Mouse (Mus musculus): ENCODE results near the gene H2al1f. TPM values are rescaled to one million over a fixed set of nuclear protein-coding genes. Genes with fewer than 3 reads are reported as not detected.
"Not testable (repeated sequence)": the region's sequence is repeated elsewhere in the genome, so short reads cannot be mapped to it uniquely, and the experiment has no call there.

The H2al1f gene
- polyA plus RNA-seq, 1 experiment from 2014 or later, result not detected

- not testable (repeated sequence) for H3K27ac ChIP-seq (replicated peaks); H3K36me3 ChIP-seq; H3K9me3 ChIP-seq; ATAC-seq (ENCODE audit: low FRiP score, low read depth); H3K9ac ChIP-seq (replicated peaks); H3K27me3 ChIP-seq; H3K4me2 ChIP-seq (replicated peaks); H3K4me3 ChIP-seq; H3K4me1 ChIP-seq
- no CpG with 5 or more reads among the region's 3 CpGs for WGBS
Observed at GRCm38 (mm10) chrX:11317956-11318355, 3.0 kb downstream of the H2al1f start, which contains the start of gene H2al1g. TSS of gene H2al1g (plus strand) at chrX:11318256.

GRCm38 (mm10) chrX:11321192-11321591 is 6.2 kb downstream of the H2al1f start, which contains the start of gene H2al1h:
TSS of gene H2al1h (plus strand) at chrX:11321492.
- not testable (repeated sequence) for H3K9me3 ChIP-seq; H3K4me3 ChIP-seq; H3K4me2 ChIP-seq (replicated peaks); H3K36me3 ChIP-seq; H3K4me1 ChIP-seq; H3K27ac ChIP-seq (replicated peaks); H3K9ac ChIP-seq (replicated peaks); H3K27me3 ChIP-seq; ATAC-seq (ENCODE audit: low FRiP score, low read depth)
- no CpG with 5 or more reads among the region's 6 CpGs for WGBS

DNA sequence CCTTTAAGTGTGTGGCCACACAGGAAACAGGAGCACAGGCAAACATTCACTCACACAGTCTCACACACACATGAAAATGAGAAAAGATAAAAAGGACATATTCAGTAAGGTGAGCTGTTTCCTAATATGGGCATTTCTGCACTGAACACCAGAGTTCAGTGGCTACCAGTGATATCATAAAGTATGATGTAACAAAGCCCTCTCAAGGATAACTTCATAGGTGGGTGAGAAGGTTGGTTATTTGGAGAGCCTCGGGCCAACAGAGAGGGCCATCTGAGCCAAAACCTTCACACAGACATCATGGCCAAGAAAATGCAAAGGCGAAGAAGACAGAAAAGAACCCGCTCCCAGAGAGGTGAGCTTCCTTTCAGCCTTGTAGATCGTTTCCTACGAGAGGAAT is 9.4 kb downstream of the H2al1f start, which contains the start of gene H2al1i:
H2al1i (plus strand) TSS at position 301 of the 400 bp plus-strand sequence.
- not testable (repeated sequence) for ATAC-seq (ENCODE audit: low FRiP score, low read depth); H3K27me3 ChIP-seq

DNA sequence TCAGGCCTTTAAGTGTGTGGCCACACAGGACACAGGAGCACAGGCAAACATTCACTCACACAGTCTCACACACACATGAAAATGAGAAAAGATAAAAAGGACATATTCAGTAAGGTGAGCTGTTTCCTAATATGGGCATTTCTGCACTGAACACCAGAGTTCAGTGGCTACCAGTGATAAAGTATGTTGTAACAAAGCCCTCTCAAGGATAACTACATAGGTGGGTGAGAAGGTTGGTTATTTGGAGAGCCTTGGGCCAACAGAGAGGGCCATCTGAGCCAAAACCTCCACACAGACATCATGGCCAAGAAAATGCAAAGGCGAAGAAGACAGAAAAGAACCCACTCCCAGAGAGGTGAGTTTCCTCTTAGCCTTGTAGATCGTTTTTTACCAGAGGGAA is 12.6 kb downstream of the H2al1f start, which contains the start of gene H2al1j:
H2al1j (plus strand) TSS at position 301 of the 400 bp plus-strand sequence.
- not testable (repeated sequence) for H3K9me3 ChIP-seq; H3K4me3 ChIP-seq; H3K27ac ChIP-seq (replicated peaks); ATAC-seq (ENCODE audit: low FRiP score, low read depth); H3K4me1 ChIP-seq; H3K36me3 ChIP-seq; H3K27me3 ChIP-seq; H3K4me2 ChIP-seq (replicated peaks); H3K9ac ChIP-seq (replicated peaks)
- WGBS, result 95% methylated on average over 2 of the region's 2 CpGs

More for the DNA sequence above, 9.4 kb downstream of the H2al1f start, which contains the start of gene H2al1i:
- not testable (repeated sequence) for H3K4me3 ChIP-seq; H3K4me2 ChIP-seq (replicated peaks); H3K9ac ChIP-seq (replicated peaks); H3K36me3 ChIP-seq; H3K9me3 ChIP-seq; H3K4me1 ChIP-seq; H3K27ac ChIP-seq (replicated peaks)
- WGBS, result 94% methylated on average over 2 of the region's 5 CpGs

- WGBS, result 78% methylated on average over 9 of the region's 9 CpGs
- no peaks in the 10 kb centered on the region for H3K4me1 ChIP-seq
- H3K27ac ChIP-seq (replicated peaks), result no peak overlapping the region
- H3K9me3 ChIP-seq, result no peaks in the 10 kb centered on the region
- H3K4me2 ChIP-seq (replicated peaks), result no peak overlapping the region
- ATAC-seq (ENCODE audit: low FRiP score, low read depth), result no peak
- peaks cover 3% of the 10 kb centered on the region; the same call in 1 of the 2 replicates for H3K27me3 ChIP-seq
- no peak overlapping the region for H3K9ac ChIP-seq (replicated peaks)
- no peaks in the 10 kb centered on the region for H3K36me3 ChIP-seq
- H3K4me3 ChIP-seq, result no peak overlapping the region
Observed at GRCm38 (mm10) chrX:11345762-11346161, 30.8 kb downstream of the H2al1f start.

- ATAC-seq (ENCODE audit: low FRiP score, low read depth), result no peak
- Histone ChIP-seq H3K4me2 (replicated peaks) (no peak overlapping the region), H3K36me3 (no peaks in the 10 kb centered on the region), H3K4me3 (no peak overlapping the region), H3K27ac (replicated peaks) (no peak overlapping the region), H3K27me3 (peaks cover 3% of the 10 kb centered on the region; the same call in 1 of the 2 replicates), H3K9me3 (no peaks in the 10 kb centered on the region), H3K4me1 (no peaks in the 10 kb centered on the region), H3K9ac (replicated peaks) (no peak overlapping the region)
- WGBS, result 93% methylated on average over 3 of the region's 3 CpGs
Observed at GRCm38 (mm10) chrX:11346756-11347155, 31.8 kb downstream of the H2al1f start.

- H3K36me3 ChIP-seq, result no peaks in the 10 kb centered on the region
- no peaks in the 10 kb centered on the region for H3K4me1 ChIP-seq
- no peaks in the 10 kb centered on the region for H3K9me3 ChIP-seq
- no peak overlapping the region for H3K4me3 ChIP-seq
- no peak overlapping the region for H3K27ac ChIP-seq (replicated peaks)
- H3K27me3 ChIP-seq, result peaks cover 14% of the 10 kb centered on the region
- WGBS, result 91% methylated on average over 6 of the region's 6 CpGs
- no peak overlapping the region for H3K4me2 ChIP-seq (replicated peaks)
- no peak for ATAC-seq (ENCODE audit: low FRiP score, low read depth)
- no peak overlapping the region for H3K9ac ChIP-seq (replicated peaks)
Observed at GRCm38 (mm10) chrX:11360823-11361222, 45.9 kb downstream of the H2al1f start.

DNA sequence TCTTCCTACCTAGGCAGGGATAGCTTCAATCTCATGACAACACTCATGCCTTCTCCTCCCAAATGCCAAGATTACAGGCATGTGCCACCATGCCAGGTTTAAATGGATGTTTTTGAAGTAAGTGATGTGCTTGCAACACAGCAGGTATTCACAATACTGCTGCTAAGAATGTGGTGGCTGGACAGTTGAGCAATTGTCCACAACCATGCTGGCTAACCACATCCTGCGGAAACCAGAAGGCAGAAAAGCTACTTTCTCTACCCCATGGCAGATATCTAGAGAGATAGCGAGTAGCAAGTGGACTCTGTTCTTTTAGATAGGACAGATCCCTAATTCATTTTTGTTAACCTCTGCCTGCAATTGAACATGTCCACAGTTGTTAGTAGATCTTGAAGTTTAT is 46.3 kb downstream of the H2al1f start:
- 94% methylated on average over 2 of the region's 2 CpGs for WGBS
- no peak for ATAC-seq (ENCODE audit: low FRiP score, low read depth)
- H3K27me3 ChIP-seq, result peaks cover 14% of the 10 kb centered on the region

GRCm38 (mm10) chrX:11363890-11364289 is 48.9 kb downstream of the H2al1f start:
- Histone ChIP-seq H3K27ac (replicated peaks) (no peak overlapping the region), H3K36me3 (no peaks in the 10 kb centered on the region), H3K9ac (replicated peaks) (no peak overlapping the region), H3K4me2 (replicated peaks) (no peak overlapping the region), H3K27me3 (peaks cover 14% of the 10 kb centered on the region), H3K4me3 (no peak overlapping the region), H3K9me3 (no peaks in the 10 kb centered on the region), H3K4me1 (no peaks in the 10 kb centered on the region)
- WGBS, result 62% methylated on average over 6 of the region's 6 CpGs
- ATAC-seq (ENCODE audit: low FRiP score, low read depth), result no peak

More for the DNA sequence above, 46.3 kb downstream of the H2al1f start:
- Histone ChIP-seq H3K9me3 (no peaks in the 10 kb centered on the region), H3K9ac (replicated peaks) (no peak overlapping the region), H3K4me3 (no peak overlapping the region), H3K36me3 (no peaks in the 10 kb centered on the region), H3K27ac (replicated peaks) (no peak overlapping the region), H3K4me2 (replicated peaks) (no peak overlapping the region), H3K4me1 (no peaks in the 10 kb centered on the region)

Other genes with a start within 250 kb of the H2al1f start
- gene H2al1a, start 15.9 kb upstream of the H2al1f start, polyA plus RNA-seq (2016; fragmentation: Nextera tagmentation; extraction: Ambion mirVana), result not detected in 2 replicates
- gene H2al1b, start 12.7 kb upstream of the H2al1f start, polyA plus RNA-seq (2016; fragmentation: Nextera tagmentation; extraction: Ambion mirVana), result not detected in 2 replicates
- not detected in 2 replicates for gene H2al1c, start 9.5 kb upstream of the H2al1f start, polyA plus RNA-seq (2016; fragmentation: Nextera tagmentation; extraction: Ambion mirVana)
- gene H2al1d, start 6.3 kb upstream of the H2al1f start, polyA plus RNA-seq (2016; fragmentation: Nextera tagmentation; extraction: Ambion mirVana), result not detected in 2 replicates
- gene H2al1e, start 3.2 kb upstream of the H2al1f start, polyA plus RNA-seq (2016; fragmentation: Nextera tagmentation; extraction: Ambion mirVana), result not detected in 2 replicates
- gene H2al1g, start 3.1 kb downstream of the H2al1f start, polyA plus RNA-seq (2016; fragmentation: Nextera tagmentation; extraction: Ambion mirVana), result not detected in 2 replicates
- not detected in 2 replicates for gene H2al1h, start 6.3 kb downstream of the H2al1f start, polyA plus RNA-seq (2016; fragmentation: Nextera tagmentation; extraction: Ambion mirVana)
- not detected in 2 replicates for gene H2al1i, start 9.5 kb downstream of the H2al1f start, polyA plus RNA-seq (2016; fragmentation: Nextera tagmentation; extraction: Ambion mirVana)
- gene H2al1j, start 12.7 kb downstream of the H2al1f start, polyA plus RNA-seq (2016; fragmentation: Nextera tagmentation; extraction: Ambion mirVana), result not detected in 2 replicates

All from midbrain, embryonic 12.5 days (tissue).